Mouse (Mus musculus): ENCODE data around the gene Gm10961.
"Not testable (repeated sequence)": the region's sequence is repeated elsewhere in the genome, so short reads cannot be mapped to it uniquely, and the experiment has no call there.

Gene Gm10961

DNA sequence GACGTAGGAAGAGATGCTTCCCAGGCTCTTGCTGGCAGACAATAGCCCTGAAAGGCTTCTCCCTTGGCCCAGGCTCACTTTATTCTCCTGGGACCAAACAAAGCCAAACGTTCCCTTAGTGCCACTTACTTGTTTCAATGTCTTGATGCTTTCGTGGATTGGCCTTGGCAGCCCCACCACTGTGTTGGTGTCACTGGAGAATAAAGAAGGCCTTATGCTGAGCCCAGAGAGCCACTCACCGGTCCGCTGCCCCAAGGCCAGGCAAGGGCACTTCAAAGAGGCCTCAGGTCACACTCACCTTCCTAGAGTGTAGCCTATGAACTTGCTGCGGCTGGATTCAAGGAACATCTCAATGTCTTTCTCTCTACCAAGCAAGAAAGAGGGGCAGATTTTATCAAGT lies 11.2 kb upstream of the Gm10961 start:
- no peak for DNase-seq

- peak in 1 of 2 experiments; percentile 0 for DNase-seq
Measured at GRCm38 (mm10) chr3:107621286-107622075, 9.6 kb upstream of the Gm10961 start.

DNA sequence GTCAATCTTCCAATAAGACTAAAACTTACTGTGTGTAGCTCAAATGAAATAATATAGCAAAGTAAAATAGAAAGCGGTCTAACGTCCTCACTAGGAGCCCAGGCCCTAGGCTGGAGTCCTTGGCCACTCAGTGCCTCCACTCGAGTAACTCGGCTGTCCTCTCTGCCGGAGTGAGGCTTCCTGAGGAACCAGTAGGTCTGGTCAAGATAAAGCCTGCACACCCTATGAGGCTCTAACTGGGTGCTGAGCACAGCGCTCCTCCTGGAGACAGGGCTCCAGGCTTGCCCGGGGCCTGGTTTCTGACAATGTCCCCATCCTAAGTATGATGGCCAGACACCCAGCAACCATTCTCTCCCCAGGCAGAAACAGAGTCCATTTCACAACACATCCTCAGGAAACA lies 8.6 kb upstream of the Gm10961 start:
- peak in 1 of 2 experiments; percentile 0 for DNase-seq

GRCm38 (mm10) chr3:107624424-107624823 lies 6.7 kb upstream of the Gm10961 start:
- DNase-seq: no peak

GRCm38 (mm10) chr3:107625536-107625935 lies 5.6 kb upstream of the Gm10961 start:
- DNase-seq: no peak

DNA sequence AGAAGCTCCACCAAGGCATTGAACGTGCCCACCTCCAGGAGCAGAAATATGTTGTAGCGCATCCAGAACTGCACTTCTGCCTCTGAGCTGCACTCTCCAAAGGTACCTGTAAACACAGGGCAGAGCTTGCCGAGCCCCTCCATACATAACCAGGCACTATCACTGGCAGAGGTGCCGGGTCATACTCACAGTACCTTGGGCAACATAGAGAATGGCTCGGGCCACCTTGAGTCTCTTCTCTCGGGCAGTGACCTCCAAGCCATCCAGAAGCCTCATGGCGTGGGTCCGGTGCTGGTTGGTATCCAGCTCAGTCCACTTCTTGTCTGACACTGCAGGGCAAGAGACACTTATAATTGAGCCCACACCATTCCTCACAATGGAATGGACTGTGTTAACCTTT lies 4.4 kb upstream of the Gm10961 start:
- DNase-seq: no peak

DNA sequence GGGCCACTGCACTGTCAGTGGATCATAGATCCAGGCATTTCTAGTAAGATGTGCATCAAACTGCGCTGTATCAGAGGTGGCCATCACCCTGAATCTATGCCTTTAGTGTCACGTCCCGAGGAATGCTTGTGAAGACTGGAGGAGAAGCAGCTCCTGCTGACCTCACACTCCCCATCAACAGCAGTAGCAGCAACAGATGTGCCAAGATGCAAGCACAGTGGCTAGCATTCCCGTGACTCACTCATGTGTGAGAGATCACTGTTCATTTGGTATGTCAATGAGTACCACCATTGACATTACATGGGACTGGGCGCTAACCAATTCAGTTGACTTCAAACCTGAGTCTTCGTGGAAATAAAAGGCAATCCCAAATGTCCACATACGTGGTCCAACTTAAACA lies 3.5 kb upstream of the Gm10961 start:
- DNase-seq: no peak

- DNase-seq: no peak
Measured at GRCm38 (mm10) chr3:107628551-107628950, 2.6 kb upstream of the Gm10961 start.

- DNase-seq: no peak
Measured at GRCm38 (mm10) chr3:107629411-107629810, 1.7 kb upstream of the Gm10961 start.

GRCm38 (mm10) chr3:107631523-107631958 lies 419 bp downstream of the Gm10961 start, which contains the start of gene Strip1:
TSS of gene Strip1 (minus strand) at chr3:107631694.
- DNase-seq: peak; percentile 78 to 86

DNA sequence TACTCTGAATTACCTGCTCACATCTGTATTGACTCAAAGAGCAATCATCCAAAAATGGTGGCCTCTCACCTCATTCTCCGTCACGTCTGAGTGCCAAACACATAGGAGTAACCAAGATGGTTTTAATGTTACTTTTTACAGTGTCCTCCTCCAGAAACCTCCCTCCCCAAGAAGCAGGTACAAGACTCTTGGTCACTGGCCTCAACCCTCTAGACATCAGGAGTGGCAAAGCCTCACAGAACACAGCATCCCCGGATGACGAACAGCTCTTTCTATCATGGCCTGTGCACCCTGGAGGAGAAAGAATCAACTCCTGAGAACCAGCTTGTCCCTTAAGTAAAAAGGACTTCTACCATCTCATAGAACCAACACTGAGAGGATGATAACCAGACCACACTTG lies 1.7 kb downstream of the Gm10961 start:
- no peak for DNase-seq

DNA sequence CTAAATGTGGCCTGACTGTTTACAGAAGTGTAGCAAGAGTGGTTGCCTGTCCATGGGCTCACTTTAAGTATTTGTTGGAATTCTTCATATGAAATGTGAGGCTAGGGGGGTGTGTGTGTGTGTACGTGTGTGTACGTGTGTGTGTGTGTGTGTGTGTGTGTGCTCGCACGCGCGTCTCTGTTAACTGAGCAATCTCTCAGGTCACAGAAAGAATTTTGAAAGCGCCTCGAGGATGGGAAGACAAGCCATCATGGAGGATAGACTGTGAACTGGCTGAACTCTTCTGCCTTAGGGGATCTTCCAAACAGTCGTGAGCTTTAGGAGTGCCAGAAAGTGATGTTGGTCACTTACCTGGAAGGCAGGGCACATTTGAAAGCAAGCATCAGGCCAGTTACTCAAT lies 2.8 kb downstream of the Gm10961 start:
- DNase-seq: no peak

GRCm38 (mm10) chr3:107635836-107636235 lies 4.7 kb downstream of the Gm10961 start:
- DNase-seq: no peak

DNA sequence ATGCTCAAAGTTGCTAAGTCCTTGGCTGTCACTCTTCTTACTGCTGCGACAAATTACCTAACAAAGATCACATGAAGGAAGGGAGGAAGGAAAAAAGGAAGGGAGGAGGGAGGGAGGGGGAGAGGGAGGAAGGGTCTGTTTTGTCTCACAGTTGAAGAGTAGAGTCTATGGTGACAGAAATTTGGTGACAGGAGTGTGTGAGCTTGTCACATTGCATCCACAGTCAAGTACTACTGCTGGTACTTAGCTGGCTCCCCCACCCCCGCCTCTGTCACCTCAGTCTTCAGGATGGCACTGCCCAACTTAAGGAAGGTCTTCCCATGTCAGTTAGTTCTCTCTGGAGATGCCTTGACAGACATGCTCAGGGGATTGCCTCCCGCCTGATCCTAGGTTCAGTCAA lies 5.1 kb downstream of the Gm10961 start:
- no peak for DNase-seq

GRCm38 (mm10) chr3:107637606-107638172 lies 6.6 kb downstream of the Gm10961 start:
- DNase-seq: no peak

GRCm38 (mm10) chr3:107646947-107647346 lies 15.8 kb downstream of the Gm10961 start:
- DNase-seq: no peak

DNA sequence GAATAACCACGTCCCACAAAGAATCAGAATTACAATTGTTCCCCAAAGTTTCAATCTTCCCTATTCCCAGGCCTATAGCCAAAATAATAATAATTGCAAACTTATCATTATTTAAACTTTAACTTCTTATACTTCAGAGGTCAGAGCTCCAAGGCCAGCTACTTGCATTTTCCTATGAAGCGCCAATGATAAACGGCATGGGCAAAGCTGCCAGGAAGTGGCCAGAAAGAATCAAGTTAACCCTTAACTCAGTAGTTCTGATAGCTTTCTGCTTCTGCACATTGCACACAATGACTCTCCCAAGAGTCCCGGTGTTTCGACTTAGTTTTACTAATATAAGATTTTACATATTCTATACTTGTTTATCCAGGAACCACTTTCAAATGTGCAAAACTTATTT lies 19.2 kb downstream of the Gm10961 start:
- DNase-seq: not testable (repeated sequence)

GRCm38 (mm10) chr3:107652968-107653367 lies 21.8 kb downstream of the Gm10961 start:
- no peak for DNase-seq

- no peak for DNase-seq
Measured at GRCm38 (mm10) chr3:107654861-107655260, 23.7 kb downstream of the Gm10961 start.

- no peak for DNase-seq
Measured at GRCm38 (mm10) chr3:107655491-107655890, 24.4 kb downstream of the Gm10961 start.

DNA sequence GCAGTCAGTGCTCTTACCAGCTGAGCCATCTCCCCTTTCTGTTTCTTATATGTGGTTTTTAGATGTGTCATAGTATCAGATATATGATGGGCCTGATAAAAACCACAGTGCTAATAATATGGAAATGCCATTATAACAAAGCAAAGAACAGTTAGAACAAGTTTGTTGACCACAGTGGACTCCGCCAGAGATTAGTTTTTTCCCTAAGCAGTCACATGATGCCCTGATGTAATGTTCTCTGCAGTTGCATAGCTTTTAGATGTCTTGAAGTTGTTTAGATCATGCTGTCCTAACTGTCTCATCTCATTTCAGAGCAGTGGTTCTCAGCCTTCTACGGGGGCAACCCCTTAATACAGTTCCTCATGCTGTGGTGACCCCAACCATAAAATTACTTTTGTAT lies 25.0 kb downstream of the Gm10961 start:
- no peak for DNase-seq

DNA sequence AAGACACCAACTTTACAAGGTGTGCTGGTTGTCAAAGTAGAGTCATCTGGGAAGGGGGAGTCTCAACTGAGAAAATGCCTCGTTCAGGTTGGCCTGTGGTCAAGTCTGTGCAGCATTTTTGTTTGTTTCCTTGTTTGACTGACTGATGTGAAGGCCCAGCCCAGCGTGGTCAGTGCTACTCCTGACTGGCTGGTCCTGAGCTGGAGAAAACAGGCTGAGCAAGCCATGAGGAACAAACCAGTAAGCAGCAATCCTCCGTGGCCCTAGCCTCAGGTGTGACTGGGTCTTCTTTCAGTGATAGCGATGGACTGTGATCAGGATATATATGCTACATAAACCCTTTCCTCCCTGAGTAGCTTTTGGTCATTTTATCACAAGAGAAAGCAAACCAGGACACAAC lies 25.8 kb downstream of the Gm10961 start:
- DNase-seq: no peak

DNA sequence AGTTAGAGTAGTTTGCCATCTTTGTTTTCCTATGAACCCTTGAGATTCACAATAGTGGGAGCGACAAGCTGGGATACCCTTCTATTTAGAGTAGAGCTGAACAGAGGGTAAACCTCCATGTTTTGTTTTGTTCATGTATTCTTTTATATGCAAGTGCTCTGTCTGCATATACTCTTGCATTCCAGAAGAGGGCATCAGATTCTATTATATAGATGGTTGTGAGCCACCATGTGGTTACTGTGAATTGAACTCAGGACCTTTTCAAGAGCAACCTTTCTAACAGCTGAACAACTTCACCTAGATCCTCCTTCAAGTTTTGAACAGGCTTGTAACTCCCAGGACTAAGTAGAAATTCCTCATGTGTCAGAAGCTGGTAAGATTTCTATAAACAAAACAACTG lies 27.9 kb downstream of the Gm10961 start:
- DNase-seq: no peak

DNA sequence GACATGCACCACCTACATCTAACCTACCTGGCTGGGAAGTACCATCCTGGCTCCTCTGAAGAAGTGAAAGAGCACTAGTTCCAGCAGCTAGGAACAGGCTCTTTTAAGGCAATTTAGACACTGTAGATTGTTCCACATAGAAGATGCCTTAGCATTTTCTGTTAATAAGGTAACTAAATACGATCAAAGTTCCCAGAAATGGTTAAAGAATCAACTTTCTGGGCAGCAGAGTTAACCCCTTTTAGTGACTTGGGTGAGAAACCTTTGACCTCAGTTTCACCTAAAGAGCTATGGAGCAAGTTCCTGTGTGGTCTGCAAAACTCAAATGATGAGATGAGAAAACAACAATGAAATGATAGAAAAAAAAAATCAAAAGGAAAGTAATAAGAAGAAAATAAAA lies 33.5 kb downstream of the Gm10961 start:
- DNase-seq: no peak

DNA sequence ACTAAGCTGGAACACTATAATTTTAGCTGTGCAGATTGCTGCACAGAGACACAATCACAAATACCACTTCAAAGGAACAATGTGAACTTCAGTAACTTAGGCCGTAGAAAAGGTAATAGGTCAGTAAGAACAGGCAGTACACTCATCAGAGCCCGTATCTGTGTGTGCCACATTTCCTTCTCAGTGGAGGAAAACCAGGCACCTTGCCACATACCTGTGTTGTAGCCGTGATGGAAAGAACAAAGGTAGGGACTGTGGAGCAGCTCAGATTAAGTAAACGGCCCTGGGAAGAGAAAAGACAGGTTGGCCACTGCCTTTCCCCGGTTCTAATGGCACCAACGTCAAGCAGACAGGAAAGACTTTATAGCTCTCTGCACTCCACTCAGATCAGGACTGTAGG lies 36.3 kb downstream of the Gm10961 start:
- DNase-seq: no peak

All from spleen, adult 18-20 months (tissue).